Mouse (Mus musculus): ENCODE data around the gene Olfr1501. TPM values are rescaled to one million over a fixed set of nuclear protein-coding genes. Genes with fewer than 3 reads are reported as not detected.

The Olfr1501 gene
- not detected for polyA plus RNA-seq (2014; fragmentation: Illumina TruSeq; extraction: RNeasy Lipid Tissue Mini Kit (QIAGEN cat#74804); ENCODE audit: low read depth, low replicate concordance)

DNA sequence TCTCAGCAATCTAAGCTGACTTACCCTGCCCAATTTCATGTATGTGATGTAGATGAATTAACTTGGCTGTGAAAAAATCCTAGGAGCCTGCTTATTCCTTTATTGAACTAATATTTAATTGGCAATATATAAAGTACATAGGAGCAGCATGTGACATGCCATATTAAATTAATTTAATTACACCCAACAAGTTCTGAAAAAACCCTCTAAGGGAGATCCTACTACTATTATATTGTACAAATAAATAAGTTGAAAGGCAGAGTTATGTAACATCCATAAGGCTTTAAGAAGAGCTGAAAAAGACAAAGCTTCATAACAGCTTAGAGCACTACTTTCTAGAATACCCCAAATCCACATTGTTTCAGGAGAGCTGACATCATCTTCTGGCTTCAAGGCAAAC is at the start of gene Olfr1501:
Olfr1501 (minus strand) TSS at position 101 of the 400 bp plus-strand sequence.

DNA sequence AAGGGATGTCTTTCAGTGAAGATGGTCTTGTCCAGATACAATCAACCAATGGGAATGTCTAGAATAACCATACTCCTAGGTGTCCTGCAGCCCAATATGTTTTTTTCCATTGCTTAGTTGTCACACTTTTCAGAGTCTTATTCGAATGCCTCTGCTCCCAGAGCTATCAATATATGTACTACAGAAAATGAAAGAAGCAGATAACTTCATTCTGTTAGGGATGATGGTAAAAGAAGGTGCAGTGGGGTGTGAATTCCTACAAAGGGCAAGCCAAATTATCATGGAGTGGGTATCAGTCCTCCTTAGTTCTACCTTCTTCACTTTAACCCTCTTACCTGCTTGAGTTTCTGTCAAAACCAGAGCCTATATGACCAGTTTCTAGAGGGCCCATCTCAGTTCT is 47.3 kb upstream of the Olfr1501 start, which contains the start of gene Olfr1504:
Olfr1504 (minus strand) TSS at position 101 of the 400 bp plus-strand sequence.

DNA sequence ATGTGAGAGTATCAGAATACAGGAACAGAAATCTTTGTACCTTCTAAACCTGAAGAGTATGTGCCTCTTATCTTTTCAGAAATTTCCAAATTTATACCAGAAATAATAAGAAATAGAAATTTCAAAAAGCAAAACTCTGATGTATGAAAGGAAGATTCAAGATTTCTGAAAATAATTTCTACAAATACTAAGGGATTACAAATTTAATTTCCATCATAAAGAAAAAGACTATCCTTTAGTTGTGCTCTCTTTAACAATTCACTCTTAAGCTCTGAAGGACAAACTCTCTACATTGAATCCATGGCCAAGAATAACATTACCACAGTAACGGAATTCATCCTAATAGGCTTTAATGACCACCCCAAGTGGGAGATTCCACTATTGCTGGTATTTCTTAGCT is 11.0 kb upstream of the Olfr1501 start, which contains the start of gene Olfr1502:
Olfr1502 (plus strand) TSS at position 301 of the 400 bp plus-strand sequence.

DNA sequence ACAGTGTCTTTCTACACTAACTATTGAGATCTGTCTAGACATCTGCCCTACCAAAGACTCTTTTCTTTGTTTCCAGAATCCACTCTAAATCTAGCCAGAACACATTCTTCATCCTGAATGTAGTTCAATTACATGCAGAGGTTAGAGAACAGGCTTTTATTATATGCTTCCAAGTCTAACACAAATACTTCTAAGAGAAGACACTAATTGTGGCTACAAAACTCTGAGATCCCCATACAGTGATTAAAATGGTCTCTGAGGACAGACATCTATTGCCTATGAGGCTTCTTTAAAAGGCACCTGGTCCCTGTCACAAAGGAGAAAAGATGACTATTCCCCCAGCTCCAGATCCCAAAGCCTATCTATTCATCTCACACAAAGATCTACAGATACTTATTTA is 20.1 kb downstream of the Olfr1501 start, which contains the start of gene Olfr1500:
Olfr1500 (minus strand) TSS at position 101 of the 400 bp plus-strand sequence.

DNA sequence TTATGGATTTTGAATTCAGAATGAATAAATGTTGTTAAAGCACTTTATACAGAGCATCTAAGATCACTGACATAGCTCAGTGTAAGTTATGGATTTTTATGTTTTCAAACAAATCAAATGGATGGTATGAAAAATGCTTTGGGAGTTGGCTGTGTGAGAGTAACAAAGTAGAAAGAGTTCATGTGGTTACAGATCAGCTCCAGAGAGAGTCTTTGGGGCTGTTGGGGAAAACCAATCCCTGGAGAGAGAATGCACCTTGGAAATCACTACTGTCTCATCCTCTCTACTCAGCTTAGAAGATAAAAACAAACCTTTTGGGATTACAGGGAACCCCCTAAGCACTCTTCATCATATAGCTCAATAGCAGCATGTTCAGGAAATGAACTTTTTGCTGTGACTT is 31.1 kb downstream of the Olfr1501 start, which contains the start of gene Olfr1499:
Olfr1499 (minus strand) TSS at position 101 of the 400 bp plus-strand sequence.

DNA sequence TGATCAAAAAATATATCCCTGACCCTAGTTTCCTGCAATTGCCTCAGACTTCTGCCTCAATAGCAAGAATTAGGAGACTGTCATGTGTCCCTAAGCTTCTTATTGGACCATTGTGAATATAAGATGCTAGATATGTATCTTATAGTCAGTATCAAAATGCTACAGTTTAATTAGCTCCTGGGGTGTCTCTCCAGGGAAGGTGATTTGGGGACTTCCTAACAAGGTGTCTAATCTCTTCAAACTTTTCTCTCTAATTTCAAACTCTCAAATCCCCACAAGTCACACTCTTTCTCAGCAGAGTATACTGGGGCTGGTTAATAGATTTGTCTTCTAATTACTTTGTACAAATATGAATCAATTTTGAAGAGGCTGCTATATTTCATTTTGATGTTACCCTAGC is 52.4 kb downstream of the Olfr1501 start, which contains the start of gene Olfr1497:
Olfr1497 (minus strand) TSS at position 101 of the 400 bp plus-strand sequence.

Other genes starting within 250 kb of the Olfr1501 start
- gene Olfr1487, start 233.3 kb downstream of the Olfr1501 start, polyA plus RNA-seq (2014; fragmentation: Illumina TruSeq; extraction: RNeasy Lipid Tissue Mini Kit (QIAGEN cat#74804); ENCODE audit: low read depth, low replicate concordance): not detected
- not detected for gene Olfr1489, start 219.1 kb downstream of the Olfr1501 start, polyA plus RNA-seq (2014; fragmentation: Illumina TruSeq; extraction: RNeasy Lipid Tissue Mini Kit (QIAGEN cat#74804); ENCODE audit: low read depth, low replicate concordance)
- not detected for gene Olfr1490, start 199.6 kb downstream of the Olfr1501 start, polyA plus RNA-seq (2014; fragmentation: Illumina TruSeq; extraction: RNeasy Lipid Tissue Mini Kit (QIAGEN cat#74804); ENCODE audit: low read depth, low replicate concordance)
- gene Olfr1491, start 153.4 kb downstream of the Olfr1501 start, polyA plus RNA-seq (2014; fragmentation: Illumina TruSeq; extraction: RNeasy Lipid Tissue Mini Kit (QIAGEN cat#74804); ENCODE audit: low read depth, low replicate concordance): not detected
- gene Olfr1493-ps1, start 127.4 kb downstream of the Olfr1501 start, polyA plus RNA-seq (2014; fragmentation: Illumina TruSeq; extraction: RNeasy Lipid Tissue Mini Kit (QIAGEN cat#74804); ENCODE audit: low read depth, low replicate concordance): not detected
- not detected for gene Olfr1494, start 111.0 kb downstream of the Olfr1501 start, polyA plus RNA-seq (2014; fragmentation: Illumina TruSeq; extraction: RNeasy Lipid Tissue Mini Kit (QIAGEN cat#74804); ENCODE audit: low read depth, low replicate concordance)
- gene Olfr1495, start 86.1 kb downstream of the Olfr1501 start, polyA plus RNA-seq (2014; fragmentation: Illumina TruSeq; extraction: RNeasy Lipid Tissue Mini Kit (QIAGEN cat#74804); ENCODE audit: low read depth, low replicate concordance): not detected
- gene Olfr1496, start 72.8 kb downstream of the Olfr1501 start, polyA plus RNA-seq (2014; fragmentation: Illumina TruSeq; extraction: RNeasy Lipid Tissue Mini Kit (QIAGEN cat#74804); ENCODE audit: low read depth, low replicate concordance): not detected
- gene Olfr1497, start 52.5 kb downstream of the Olfr1501 start, polyA plus RNA-seq (2014; fragmentation: Illumina TruSeq; extraction: RNeasy Lipid Tissue Mini Kit (QIAGEN cat#74804); ENCODE audit: low read depth, low replicate concordance): not detected
- not detected for gene Olfr1499, start 31.2 kb downstream of the Olfr1501 start, polyA plus RNA-seq (2014; fragmentation: Illumina TruSeq; extraction: RNeasy Lipid Tissue Mini Kit (QIAGEN cat#74804); ENCODE audit: low read depth, low replicate concordance)
- not detected for gene Olfr1500, start 20.2 kb downstream of the Olfr1501 start, polyA plus RNA-seq (2014; fragmentation: Illumina TruSeq; extraction: RNeasy Lipid Tissue Mini Kit (QIAGEN cat#74804); ENCODE audit: low read depth, low replicate concordance)
- not detected for gene Olfr1502, start 11.1 kb upstream of the Olfr1501 start, polyA plus RNA-seq (2014; fragmentation: Illumina TruSeq; extraction: RNeasy Lipid Tissue Mini Kit (QIAGEN cat#74804); ENCODE audit: low read depth, low replicate concordance)
- gene Olfr1504, start 47.2 kb upstream of the Olfr1501 start, polyA plus RNA-seq (2014; fragmentation: Illumina TruSeq; extraction: RNeasy Lipid Tissue Mini Kit (QIAGEN cat#74804); ENCODE audit: low read depth, low replicate concordance): not detected
- not detected for gene Olfr1505, start 62.8 kb upstream of the Olfr1501 start, polyA plus RNA-seq (2014; fragmentation: Illumina TruSeq; extraction: RNeasy Lipid Tissue Mini Kit (QIAGEN cat#74804); ENCODE audit: low read depth, low replicate concordance)